Mouse (Mus musculus): Measurements from ENCODE around the gene Slc13a5.

Gene Slc13a5

DNA sequence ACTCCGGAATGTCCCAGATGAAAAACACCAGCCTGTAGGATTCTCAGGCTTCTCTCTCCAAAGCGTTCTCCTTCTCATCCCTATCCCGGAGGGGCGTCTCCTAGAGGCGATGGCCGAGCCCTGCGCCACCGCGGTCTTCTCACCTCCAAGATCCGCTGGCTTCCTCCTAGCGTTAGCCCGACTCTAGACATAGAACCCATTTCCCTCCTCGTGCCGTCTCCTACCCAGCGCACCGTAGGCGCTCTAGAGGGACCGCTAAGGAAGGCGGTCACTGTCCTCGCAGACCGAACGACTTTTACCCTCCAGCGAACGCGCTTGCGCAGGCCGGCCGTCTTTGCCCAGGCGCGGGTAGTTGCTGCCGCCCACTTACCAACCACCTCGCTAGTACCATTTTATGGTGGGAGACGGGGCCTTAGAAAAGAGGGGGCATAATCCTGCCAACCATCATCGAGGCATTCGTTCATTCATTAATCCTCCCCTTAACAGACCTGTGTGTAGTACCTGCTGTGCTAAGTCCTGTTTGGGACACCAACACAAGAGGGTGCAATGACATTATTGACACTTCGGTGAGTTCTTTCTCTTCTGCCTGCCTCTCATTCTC lies at the start of gene Slc13a5:
TSS of gene Slc13a5 (minus strand) at position 263 of the 601 bp plus-strand sequence.
- no peak for DNase-seq (ENCODE audit: low spot score)

- DNase-seq (ENCODE audit: low spot score) = no peak
Measured at GRCm38 (mm10) chr11:72314151-72314895, 47.3 kb upstream of the Slc13a5 start, which contains the start of gene Fbxo39. Fbxo39 (plus strand) TSS chr11:72314444.

- DNase-seq (ENCODE audit: low spot score) = no peak
Measured at GRCm38 (mm10) chr11:72311355-72312001, 44.5 kb upstream of the Slc13a5 start.

DNA sequence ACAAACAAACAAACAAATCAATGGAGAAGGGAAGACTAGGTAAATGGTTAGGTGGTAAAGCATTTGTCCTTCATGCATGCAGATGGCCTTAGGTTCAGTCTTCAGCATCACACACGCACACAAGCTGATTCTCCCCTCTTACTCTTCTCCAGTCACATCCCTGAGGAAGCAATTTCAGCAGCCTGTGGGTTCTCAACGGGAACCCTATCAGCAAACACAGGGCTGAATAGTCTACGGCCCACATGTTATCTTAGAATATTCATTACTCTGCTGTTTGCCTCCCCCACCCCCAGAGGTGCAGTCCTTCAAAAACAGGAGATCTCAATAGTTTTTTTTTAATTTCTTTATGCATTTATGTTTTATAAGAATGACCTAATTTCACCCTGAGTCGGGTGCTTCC lies 43.5 kb upstream of the Slc13a5 start:
- no peak for DNase-seq (ENCODE audit: low spot score)

DNA sequence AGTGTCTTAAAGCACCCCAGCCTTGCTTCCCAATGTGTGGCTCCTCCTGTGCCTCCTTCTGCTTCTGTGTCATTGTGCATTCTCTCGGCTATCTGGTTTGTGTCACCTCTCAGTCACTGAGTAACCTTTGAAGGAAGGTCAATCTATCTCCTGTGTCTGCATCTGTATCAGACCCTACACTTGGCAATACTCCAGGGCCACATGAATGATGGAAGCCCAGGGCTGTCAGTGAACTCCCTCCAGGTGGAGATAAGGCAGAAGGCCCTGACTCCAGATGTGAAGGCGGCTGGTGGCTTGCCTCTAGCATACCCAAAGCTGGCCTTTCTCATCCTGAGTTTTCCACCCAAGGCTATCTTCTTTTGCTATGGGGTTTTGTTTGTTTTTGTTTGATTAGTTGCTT lies 42.0 kb upstream of the Slc13a5 start:
- no peak for DNase-seq (ENCODE audit: low spot score)

- DNase-seq (ENCODE audit: low spot score) = no peak
Measured at GRCm38 (mm10) chr11:72307461-72307860, 40.4 kb upstream of the Slc13a5 start.

GRCm38 (mm10) chr11:72302230-72302629 lies 35.2 kb upstream of the Slc13a5 start:
- DNase-seq (ENCODE audit: low spot score) = no peak

- peak; percentile 31 for DNase-seq (ENCODE audit: low spot score)
Measured at GRCm38 (mm10) chr11:72301334-72301733, 34.3 kb upstream of the Slc13a5 start, which contains the start of gene Xaf1. Xaf1 (plus strand) TSS chr11:72301629.

- DNase-seq (ENCODE audit: low spot score) = no peak
Measured at GRCm38 (mm10) chr11:72293116-72293515, 26.1 kb upstream of the Slc13a5 start.

GRCm38 (mm10) chr11:72287543-72287942 lies 20.5 kb upstream of the Slc13a5 start:
- no peak for DNase-seq (ENCODE audit: low spot score)

GRCm38 (mm10) chr11:72287126-72287525 lies 20.1 kb upstream of the Slc13a5 start:
- DNase-seq (ENCODE audit: low spot score) = no peak

DNA sequence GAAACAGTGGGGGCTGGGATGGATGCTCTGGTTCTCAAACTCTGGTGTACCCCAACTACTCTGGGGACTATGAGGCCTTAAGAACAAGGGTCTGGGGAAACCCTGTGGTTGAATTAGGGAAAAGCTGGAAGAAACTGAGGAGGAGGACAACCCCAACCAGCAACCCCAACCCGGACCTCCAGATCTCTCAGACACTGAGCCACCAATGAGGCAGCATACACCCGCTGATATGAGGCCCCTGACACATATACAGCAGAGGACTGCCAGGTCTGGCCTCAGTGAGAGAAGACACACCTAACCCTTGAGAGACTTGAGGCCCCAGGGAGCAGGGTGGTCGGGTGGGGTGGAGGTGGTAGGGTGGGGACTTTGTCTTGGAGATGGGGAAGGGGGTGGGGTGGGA lies 19.6 kb upstream of the Slc13a5 start:
- DNase-seq (ENCODE audit: low spot score) = no peak

DNA sequence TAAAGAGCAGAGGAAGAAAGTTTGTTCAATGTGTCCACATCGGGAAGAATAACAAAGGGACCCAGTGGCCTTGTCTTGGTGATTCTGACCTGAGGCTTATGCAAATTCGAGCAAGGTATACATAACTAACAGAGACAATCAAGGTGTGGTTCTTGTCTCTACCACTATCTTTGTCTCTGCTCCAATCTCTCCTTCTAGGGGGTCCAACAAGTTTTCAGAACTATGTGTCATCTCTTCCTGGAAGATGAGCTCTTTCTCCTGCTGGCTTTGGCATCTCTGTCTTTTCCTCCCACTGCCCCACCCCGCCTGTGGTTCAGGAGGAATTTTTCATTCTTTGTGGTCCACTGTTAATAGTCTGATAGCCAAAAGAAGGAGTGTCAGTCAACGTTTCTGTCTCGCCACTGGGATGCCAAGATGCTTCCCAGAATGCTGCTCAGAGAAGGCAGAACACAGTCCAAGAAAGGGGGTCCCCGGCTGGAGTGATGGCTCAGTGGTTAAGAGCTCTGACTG lies 19.0 kb upstream of the Slc13a5 start:
- no peak for DNase-seq (ENCODE audit: low spot score)

GRCm38 (mm10) chr11:72284532-72285182 lies 17.6 kb upstream of the Slc13a5 start:
- DNase-seq (ENCODE audit: low spot score) = no peak

- no peak for DNase-seq (ENCODE audit: low spot score)
Measured at GRCm38 (mm10) chr11:72283486-72284224, 16.6 kb upstream of the Slc13a5 start.

DNA sequence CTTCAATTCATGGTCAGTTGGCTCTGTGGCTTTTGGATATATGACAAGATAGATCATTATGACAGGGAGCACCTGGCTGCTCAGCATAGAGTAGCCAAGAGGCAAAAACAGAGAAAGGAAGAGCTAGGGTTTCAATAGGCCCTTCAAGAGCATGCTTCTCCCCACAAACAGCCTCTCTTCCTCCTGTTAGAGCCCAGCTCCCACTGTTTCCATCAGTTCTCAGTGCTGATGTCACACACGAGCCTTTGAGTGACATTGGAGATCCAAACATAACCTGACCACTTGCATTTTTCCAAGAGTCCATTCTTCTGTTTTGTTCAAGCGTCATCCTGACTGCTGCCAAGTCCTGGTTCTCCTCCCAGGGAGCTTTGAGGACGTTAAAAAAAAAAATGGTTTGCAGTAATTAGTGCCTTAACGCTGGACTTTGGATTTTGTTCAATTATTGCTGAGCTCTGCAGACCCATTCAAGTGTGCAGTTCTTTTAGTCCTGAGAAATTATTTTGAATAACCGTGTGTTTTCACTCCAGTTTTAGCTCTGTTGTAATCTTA lies 14.9 kb upstream of the Slc13a5 start:
- DNase-seq (ENCODE audit: low spot score) = no peak

GRCm38 (mm10) chr11:72281143-72281851 lies 14.3 kb upstream of the Slc13a5 start:
- DNase-seq (ENCODE audit: low spot score) = no peak

- no peak for DNase-seq (ENCODE audit: low spot score)
Measured at GRCm38 (mm10) chr11:72273341-72273740, 6.3 kb upstream of the Slc13a5 start.

DNA sequence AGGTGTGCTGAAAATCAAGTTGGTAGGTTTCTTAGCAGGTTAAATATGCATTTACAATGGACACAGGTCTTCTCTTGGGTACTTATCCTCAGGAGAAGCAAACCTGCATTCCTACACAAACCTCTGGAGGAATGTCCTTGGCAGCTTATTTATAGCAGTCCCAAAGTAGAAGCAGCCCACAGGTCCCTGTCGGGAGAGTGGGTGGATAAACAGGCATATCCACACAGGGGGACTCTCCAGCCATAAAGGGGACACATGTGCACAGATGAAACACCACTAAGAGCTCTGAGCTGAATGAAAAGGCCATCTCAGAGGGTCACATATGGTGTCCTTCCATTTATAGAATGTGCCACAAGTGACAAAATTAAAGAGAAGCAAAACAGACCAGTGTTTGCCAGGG lies 4.7 kb upstream of the Slc13a5 start:
- no peak for DNase-seq (ENCODE audit: low spot score)

DNA sequence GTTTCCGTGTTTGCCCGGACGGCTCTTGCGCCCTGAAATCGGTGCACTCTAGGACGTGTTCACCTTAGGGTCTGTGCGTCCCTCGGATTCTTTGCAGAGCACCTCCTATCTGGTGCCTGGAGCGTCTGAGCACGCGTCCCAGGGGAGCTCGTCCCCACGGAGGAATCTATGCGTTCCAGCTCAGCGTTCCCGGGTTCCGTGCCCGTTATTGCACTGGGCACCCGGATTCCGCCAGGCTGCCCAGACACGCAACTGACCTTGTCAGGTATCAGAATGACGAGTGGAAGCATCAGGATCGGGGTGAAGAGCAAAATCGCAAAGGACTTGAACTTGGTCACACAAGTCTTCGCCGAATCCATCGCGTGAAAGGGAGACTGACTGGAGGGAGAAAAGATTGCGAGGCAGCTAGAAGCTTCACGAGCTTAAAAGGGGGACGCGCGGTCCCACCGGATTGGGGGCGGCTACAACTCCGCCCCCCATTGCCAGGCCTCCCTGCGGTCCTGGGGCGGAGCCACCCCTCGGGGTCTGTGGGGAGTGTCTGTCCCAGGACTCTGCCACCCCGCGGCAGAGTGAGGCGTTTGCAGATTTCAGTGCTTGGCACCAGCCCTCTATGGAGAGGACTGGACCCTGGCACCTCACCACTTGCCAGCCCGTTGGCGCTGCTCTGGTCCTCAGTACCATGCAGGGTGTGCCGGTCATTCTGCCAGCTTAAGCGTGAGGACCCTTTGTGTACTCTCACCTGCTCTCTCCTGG lies 639 bp downstream of the Slc13a5 start:
- no peak for DNase-seq (ENCODE audit: low spot score)

Measured in MN1 (cell line).